Mouse (Mus musculus) hindbrain, embryonic 12.5 days (tissue): ENCODE results near the gene Hus1. TPM values are rescaled to one million over a fixed set of nuclear protein-coding genes. Genes with fewer than 3 reads are reported as not detected.

Source experiments
- ATAC-seq: fragments of 200-750 bp; cut with Nextera tagmentation; 2 replicates; pipeline ENCODE4 v1.8.0; 2017; ENCODE audit warnings: moderate TSS enrichment; ENCODE audit not compliant: low FRiP score
- H3K27ac ChIP-seq: fragments of 300-500 bp; sonication (generic); 2 replicates; pipeline ENCODE4 v1.5.1; 2016; ENCODE audit warnings: mild to moderate bottlenecking
- H3K27me3 ChIP-seq: fragments of 300-500 bp; sonication (generic); 2 replicates; pipeline ENCODE4 v1.6.1; 2016; ENCODE audit warnings: mild to moderate bottlenecking
- H3K36me3 ChIP-seq: fragments of 300-500 bp; sonication (generic); 2 replicates; pipeline ENCODE4 v1.6.1; 2016; ENCODE audit warnings: mild to moderate bottlenecking
- H3K4me1 ChIP-seq: fragments of 300-500 bp; sonication (generic); 2 replicates; pipeline ENCODE4 v1.6.1; 2016
- H3K4me2 ChIP-seq: fragments of 300-500 bp; sonication (generic); replicated peaks from 2 replicates; pipeline ENCODE4 v1.6.1; 2016; ENCODE audit warnings: mild to moderate bottlenecking
- H3K4me3 ChIP-seq: fragments of 300-500 bp; sonication (generic); 2 replicates; pipeline ENCODE4 v1.5.1; 2016; ENCODE audit warnings: mild to moderate bottlenecking
- H3K9ac ChIP-seq: fragments of 300-500 bp; sonication (generic); 2 replicates; pipeline ENCODE4 v1.6.1; 2016; ENCODE audit warnings: mild to moderate bottlenecking, moderate library complexity
- H3K9me3 ChIP-seq: fragments of 300-500 bp; sonication (generic); replicated peaks from 2 replicates; pipeline ENCODE4 v1.6.1; 2016; ENCODE audit warnings: mild to moderate bottlenecking
- WGBS: fragments of 180-500 bp; shearing (Covaris S2); methylation state at CpG from one replicate; pipeline ENCODE4 v1.1.7; 2016; 5-methylcytosine and 5-hydroxymethylcytosine counted together
- polyA plus RNA-seq: library from polyadenylated mRNA; unstranded; fragments of >200 nt; fragmentation: Nextera tagmentation; extraction: Ambion mirVana; gene quantifications from 2 replicates; pipeline ENCODE4 v1.2.1, GENCODE M21; 2016

The Hus1 gene
- polyA plus RNA-seq, 1 experiment from 2014 or later = 16.4 TPM

- 83% methylated on average over 7 of the region's 7 CpGs for WGBS
- H3K27me3 ChIP-seq = no peaks in the 10 kb centered on the region
- no peak for ATAC-seq
Observed at GRCm38 (mm10) chr11:9024782-9025181, 13.8 kb upstream of the Hus1 start.

DNA sequence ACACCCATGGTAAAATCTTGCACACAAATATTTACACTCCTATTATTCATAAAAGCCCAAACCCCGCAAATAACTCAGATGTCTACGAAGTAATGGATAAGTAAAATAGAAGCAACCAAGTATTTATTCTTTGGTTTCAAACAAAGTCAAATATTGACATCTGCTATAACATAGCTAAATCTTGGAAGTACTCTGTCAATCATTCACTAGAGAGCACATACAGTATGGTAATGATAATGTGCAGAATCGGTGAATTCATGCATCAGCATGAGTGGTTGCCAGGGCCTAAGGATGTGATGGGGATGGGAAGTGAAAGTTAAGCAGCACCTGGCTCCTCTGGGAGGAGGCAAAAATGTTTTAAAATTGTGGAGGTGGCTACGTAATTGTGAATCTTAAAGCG, 9.2 kb upstream of the Hus1 start:
- no peak overlapping the region for H3K27ac ChIP-seq
- H3K4me2 ChIP-seq = no peak overlapping the region
- no peaks in the 10 kb centered on the region for H3K9me3 ChIP-seq
- no peaks in the 10 kb centered on the region for H3K27me3 ChIP-seq
- H3K4me3 ChIP-seq = no peak overlapping the region
- 94% methylated on average over 5 of the region's 5 CpGs for WGBS
- H3K9ac ChIP-seq = no peak overlapping the region
- H3K36me3 ChIP-seq = no peaks in the 10 kb centered on the region
- ATAC-seq = no peak
- H3K4me1 ChIP-seq = no peaks in the 10 kb centered on the region

More at GRCm38 (mm10) chr11:9024782-9025181, 13.8 kb upstream of the Hus1 start:
- Histone ChIP-seq H3K4me1 (no peaks in the 10 kb centered on the region), H3K4me3 (no peak overlapping the region), H3K9ac (no peak overlapping the region), H3K4me2 (no peak overlapping the region), H3K27ac (no peak overlapping the region), H3K36me3 (no peaks in the 10 kb centered on the region), H3K9me3 (no peaks in the 10 kb centered on the region)

DNA sequence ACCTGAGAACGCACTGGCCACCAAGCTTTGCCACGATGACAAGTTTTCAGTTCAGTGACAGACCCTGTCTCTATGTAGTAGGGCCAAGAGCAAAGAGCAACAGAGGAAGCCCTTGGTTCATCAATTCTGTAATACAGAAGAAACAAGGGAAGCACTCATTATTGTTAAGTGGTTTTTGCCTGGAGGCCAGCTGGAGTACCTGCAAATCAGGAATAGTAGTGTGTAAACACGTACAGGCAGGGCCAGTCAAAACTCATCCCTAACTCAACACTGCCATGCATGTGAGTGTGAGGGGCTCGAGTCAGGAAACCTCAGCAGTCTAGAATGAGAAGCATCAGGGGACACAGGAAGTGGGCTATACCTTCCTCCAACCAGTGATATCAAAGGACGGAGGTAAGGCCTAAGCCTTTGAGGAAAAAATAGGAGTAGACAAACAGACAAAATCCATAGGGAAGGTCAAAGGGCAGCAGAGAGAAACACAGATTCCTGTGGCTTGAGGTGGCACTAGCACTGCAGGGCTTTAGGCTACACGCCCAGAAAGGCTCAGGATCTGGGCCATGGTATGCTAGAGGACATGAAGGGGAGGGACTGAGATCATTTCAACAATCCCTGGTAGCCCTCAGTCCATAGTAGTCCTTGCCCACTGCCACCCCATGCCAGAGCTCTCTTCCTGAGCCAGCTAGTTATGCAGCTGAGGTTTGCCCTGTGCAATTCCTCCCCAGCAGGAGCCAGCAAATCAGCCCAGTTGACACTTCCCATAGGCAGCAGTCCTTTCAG, 7.7 kb upstream of the Hus1 start:
- Histone ChIP-seq H3K9ac (no peak overlapping the region), H3K36me3 (no peaks in the 10 kb centered on the region), H3K4me3 (no peak overlapping the region), H3K4me2 (no peak overlapping the region), H3K4me1 (no peaks in the 10 kb centered on the region), H3K27ac (no peak overlapping the region), H3K27me3 (no peaks in the 10 kb centered on the region), H3K9me3 (no peaks in the 10 kb centered on the region)
- WGBS = 83% methylated on average over 6 of the region's 6 CpGs
- ATAC-seq = no peak

DNA sequence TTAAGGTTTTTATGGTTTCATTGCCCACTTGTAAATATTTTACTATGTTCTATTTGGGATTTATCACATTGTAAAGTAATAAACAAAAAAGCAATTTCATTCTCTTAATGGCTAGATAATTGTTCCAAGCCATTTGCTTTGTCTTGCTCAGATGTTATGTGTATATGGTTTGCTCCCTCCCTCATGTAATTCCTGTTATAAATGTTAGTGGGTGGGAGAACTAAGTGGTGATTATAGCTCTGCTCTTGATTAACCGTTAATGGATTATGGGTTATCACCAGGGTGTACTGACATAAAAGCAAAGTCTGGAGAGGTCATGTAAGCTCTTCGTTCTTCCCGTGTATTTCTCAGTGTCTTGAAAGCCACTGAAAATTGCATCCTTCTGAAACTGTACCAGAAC, 3.7 kb upstream of the Hus1 start:
- WGBS = 84% methylated on average over 3 of the region's 3 CpGs
- Histone ChIP-seq H3K27me3 (no peaks in the 10 kb centered on the region), H3K4me1 (peaks cover 7% of the 10 kb centered on the region), H3K36me3 (no peaks in the 10 kb centered on the region), H3K4me3 (no peak overlapping the region), H3K27ac (no peak overlapping the region), H3K4me2 (no peak overlapping the region), H3K9me3 (no peaks in the 10 kb centered on the region), H3K9ac (no peak overlapping the region)
- ATAC-seq = no peak

- peak overlapping the region; percentile 79 for H3K9ac ChIP-seq
- H3K27me3 ChIP-seq = no peaks in the 10 kb centered on the region
- H3K4me1 ChIP-seq = peaks cover 9% of the 10 kb centered on the region
- H3K4me2 ChIP-seq = peak overlapping the region; percentile 70
- ATAC-seq = peak; percentile 43
- H3K4me3 ChIP-seq = peak overlapping the region; percentile 74
- WGBS = 2% methylated on average over 3 of the region's 3 CpGs
- 0 out of 2 replicates have a peak, but pooled peaks cover 5% of the 10 kb centered on the region for H3K36me3 ChIP-seq
- H3K9me3 ChIP-seq = no peaks in the 10 kb centered on the region
- no peak overlapping the region for H3K27ac ChIP-seq
Observed at GRCm38 (mm10) chr11:9011348-9011747, 357 bp upstream of the Hus1 start.

DNA sequence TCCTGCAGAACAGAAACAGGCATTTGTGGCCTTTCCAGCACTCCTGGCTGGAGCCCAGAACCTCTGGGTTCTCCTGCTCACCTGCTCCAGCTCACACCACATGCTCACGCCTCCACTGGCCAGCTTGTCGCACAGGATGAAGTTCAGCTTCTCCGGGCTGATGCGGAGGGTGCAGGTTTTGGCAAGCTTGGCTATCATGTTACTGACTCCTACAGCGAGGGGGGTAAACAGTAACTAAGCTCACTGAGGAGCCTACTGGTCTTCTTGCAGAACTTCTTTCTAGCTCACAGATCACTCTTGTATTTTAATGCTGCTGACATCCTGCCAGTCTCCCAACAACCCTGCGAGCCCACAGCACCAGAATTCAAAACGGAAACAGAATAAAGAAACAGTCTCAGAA, 575 bp downstream of the Hus1 start:
- peak overlapping the region; percentile 81 for H3K27ac ChIP-seq
- H3K27me3 ChIP-seq = no peaks in the 10 kb centered on the region
- ATAC-seq = peak; percentile 70
- H3K4me2 ChIP-seq = peak overlapping the region; percentile 70
- H3K4me3 ChIP-seq = peak overlapping the region; percentile 74
- peaks cover 11% of the 10 kb centered on the region; the same call in 1 of the 2 replicates for H3K36me3 ChIP-seq
- H3K4me1 ChIP-seq = peaks cover 9% of the 10 kb centered on the region
- peak overlapping the region; percentile 79 for H3K9ac ChIP-seq
- no peaks in the 10 kb centered on the region for H3K9me3 ChIP-seq
- WGBS = under 1% methylated on average over 7 of the region's 7 CpGs

DNA sequence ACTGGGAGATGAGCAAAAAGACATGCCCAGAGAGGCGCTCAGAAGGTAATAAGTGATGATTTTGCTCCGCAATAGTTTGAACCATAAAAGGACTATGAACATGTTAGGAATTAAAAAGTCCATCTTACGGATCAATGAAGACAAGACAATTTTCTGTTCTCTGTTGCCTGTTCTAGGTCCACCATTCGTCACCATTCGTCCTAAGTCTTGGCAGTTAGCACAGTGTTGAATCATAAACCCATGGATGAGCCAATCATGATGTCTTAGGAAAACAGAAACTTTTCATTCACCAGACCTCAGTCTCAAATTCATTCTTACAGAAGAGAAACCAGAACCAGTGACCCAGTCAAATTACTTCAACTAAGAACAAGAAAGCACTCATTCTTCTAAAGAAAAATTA, 2.2 kb downstream of the Hus1 start:
- Histone ChIP-seq H3K9me3 (no peaks in the 10 kb centered on the region), H3K4me1 (peaks cover 9% of the 10 kb centered on the region), H3K36me3 (peaks cover 28% of the 10 kb centered on the region), H3K27ac (no peak overlapping the region), H3K9ac (no peak overlapping the region), H3K4me3 (no peak overlapping the region), H3K27me3 (no peaks in the 10 kb centered on the region), H3K4me2 (no peak overlapping the region)
- ATAC-seq = no peak
- WGBS = 92% methylated on average over 5 of the region's 5 CpGs

DNA sequence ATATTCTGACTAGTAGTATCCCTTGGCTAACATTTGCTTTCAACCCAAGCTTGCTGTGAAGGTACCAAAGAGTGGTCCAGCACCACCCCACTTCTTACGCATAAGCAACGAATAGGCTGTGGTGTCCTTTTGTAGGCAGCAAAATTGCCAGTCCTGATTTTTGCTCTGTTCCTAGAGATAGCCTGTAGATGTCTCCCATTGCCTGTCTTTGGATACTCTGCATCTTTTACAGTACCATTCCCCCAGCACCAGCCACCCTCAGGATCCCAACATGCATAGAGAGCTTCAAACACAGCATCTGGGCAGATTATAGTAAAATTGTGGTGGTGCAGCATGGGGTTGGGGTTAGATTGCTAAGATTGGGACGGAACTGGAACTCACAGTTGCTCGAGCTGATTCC, 22.9 kb downstream of the Hus1 start:
- ATAC-seq = no peak
- H3K36me3 ChIP-seq = peaks cover 20% of the 10 kb centered on the region

GRCm38 (mm10) chr11:8986058-8986457, 24.9 kb downstream of the Hus1 start:
- Histone ChIP-seq H3K36me3 (peaks cover 2% of the 10 kb centered on the region), H3K27me3 (0 out of 2 replicates have a peak, but pooled peaks cover 8% of the 10 kb centered on the region), H3K4me3 (no peak overlapping the region), H3K4me1 (no peaks in the 10 kb centered on the region; the same call in 1 of the 2 replicates), H3K9ac (no peak overlapping the region), H3K27ac (no peak overlapping the region), H3K9me3 (no peaks in the 10 kb centered on the region), H3K4me2 (no peak overlapping the region)
- ATAC-seq = no peak

More for the DNA sequence above, 22.9 kb downstream of the Hus1 start:
- 0 out of 2 replicates have a peak, but pooled peaks cover 8% of the 10 kb centered on the region for H3K27me3 ChIP-seq
- H3K9ac ChIP-seq = no peak overlapping the region
- 67% methylated on average over 4 of the region's 4 CpGs for WGBS
- H3K4me1 ChIP-seq = no peaks in the 10 kb centered on the region; the same call in 1 of the 2 replicates
- H3K9me3 ChIP-seq = no peaks in the 10 kb centered on the region
- H3K4me2 ChIP-seq = no peak overlapping the region
- H3K4me3 ChIP-seq = no peak overlapping the region
- no peak overlapping the region for H3K27ac ChIP-seq

DNA sequence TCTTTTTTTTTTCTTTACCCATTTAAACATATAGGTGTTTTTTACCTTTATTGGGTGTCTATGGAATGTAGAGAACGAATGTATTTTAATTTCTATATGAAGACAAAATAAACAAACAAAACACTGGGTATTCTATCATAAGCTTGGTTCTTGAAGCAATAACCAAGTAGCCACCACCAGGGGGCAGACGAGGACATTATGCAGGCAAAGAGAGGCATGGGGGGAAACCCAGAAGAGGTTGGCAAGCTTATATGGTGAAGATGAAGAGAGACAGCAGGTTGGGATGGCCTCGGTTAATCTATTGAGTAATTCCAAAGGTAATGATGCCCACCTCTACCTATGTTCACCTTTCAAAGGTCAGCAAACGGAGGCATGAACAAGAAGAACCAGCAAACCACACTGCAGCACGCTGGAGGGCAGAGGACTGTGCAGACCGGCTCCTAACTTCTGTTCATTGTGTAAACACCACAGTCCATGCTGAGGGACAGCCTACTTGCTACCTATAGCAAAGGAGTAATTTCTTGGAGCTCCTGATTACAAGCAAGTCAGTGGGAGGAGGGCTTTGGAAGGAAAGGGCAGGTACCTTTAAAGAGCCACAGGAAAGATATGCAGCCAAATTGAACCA, 27.6 kb downstream of the Hus1 start:
- no peak overlapping the region for H3K4me2 ChIP-seq
- H3K27me3 ChIP-seq = 0 out of 2 replicates have a peak, but pooled peaks cover 8% of the 10 kb centered on the region
- WGBS = 45% methylated on average over 6 of the region's 6 CpGs
- ATAC-seq = no peak
- H3K36me3 ChIP-seq = no peaks in the 10 kb centered on the region
- H3K9me3 ChIP-seq = no peaks in the 10 kb centered on the region
- H3K9ac ChIP-seq = no peak overlapping the region
- no peaks in the 10 kb centered on the region; the same call in 1 of the 2 replicates for H3K4me1 ChIP-seq
- H3K27ac ChIP-seq = no peak overlapping the region
- no peak overlapping the region for H3K4me3 ChIP-seq

GRCm38 (mm10) chr11:8978154-8978553, 32.8 kb downstream of the Hus1 start:
- H3K27ac ChIP-seq = no peak overlapping the region
- no peak overlapping the region for H3K9ac ChIP-seq
- H3K4me1 ChIP-seq = no peaks in the 10 kb centered on the region
- no peaks in the 10 kb centered on the region; the same call in 1 of the 2 replicates for H3K27me3 ChIP-seq
- H3K4me2 ChIP-seq = no peak overlapping the region
- ATAC-seq = no peak
- H3K36me3 ChIP-seq = no peaks in the 10 kb centered on the region
- no peak overlapping the region for H3K4me3 ChIP-seq
- no peaks in the 10 kb centered on the region for H3K9me3 ChIP-seq
- 87% methylated on average over 4 of the region's 4 CpGs for WGBS

DNA sequence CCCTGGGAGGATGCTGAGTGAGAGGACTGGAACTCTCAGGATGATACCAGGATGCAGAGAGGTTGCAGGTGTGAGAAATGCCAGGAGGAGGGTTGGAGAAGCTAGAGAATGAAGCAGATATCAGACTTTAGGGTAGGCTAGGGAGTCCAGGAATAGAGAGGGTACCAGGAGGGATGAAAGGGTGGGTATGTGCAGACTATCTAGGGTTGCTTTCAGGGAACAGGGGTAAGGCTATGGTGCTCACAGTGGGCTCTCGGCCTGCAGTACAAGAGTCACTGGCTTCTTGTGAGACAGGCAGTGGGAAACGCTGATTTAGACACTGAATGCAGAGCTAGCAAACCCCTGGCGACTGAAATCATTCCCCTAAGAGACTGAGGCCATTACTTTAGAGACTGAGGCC, 37.8 kb downstream of the Hus1 start, which contains the start of gene Pkd1l1:
Pkd1l1 (minus strand) TSS at position 101 of the 400 bp plus-strand sequence.
- Histone ChIP-seq H3K4me3 (no peak within 1 kb of the TSS), H3K4me2 (no peak within 1 kb of the TSS), H3K27me3 (no peaks in the 10 kb centered on the region; the same call in 1 of the 2 replicates), H3K9ac (no peak within 1 kb of the TSS), H3K27ac (no peak within 1 kb of the TSS), H3K9me3 (no peaks in the 10 kb centered on the region), H3K4me1 (no peaks in the 10 kb centered on the region), H3K36me3 (no peaks in the 10 kb centered on the region)
- no peak for ATAC-seq
- 63% methylated on average over 3 of the region's 3 CpGs for WGBS
